Mouse (Mus musculus) left cerebral cortex, adult 9 months (tissue): Measurements from ENCODE around the gene Tmprss12.
"Not testable (repeated sequence)": the region's sequence is repeated elsewhere in the genome, so short reads cannot be mapped to it uniquely, and the experiment has no call there.

Source experiments
- DNase-seq, 2 experiments: peaks; one replicate each; pipeline ENCODE4 v3.0.0; 2022; ENCODE audit warnings: low spot score in 2 of 2

The Tmprss12 gene

GRCm38 (mm10) chr15:100273791-100274308, 6.8 kb upstream of the Tmprss12 start:
- not testable (repeated sequence) for DNase-seq

- no peak for DNase-seq
Observed at GRCm38 (mm10) chr15:100274790-100275559, 5.7 kb upstream of the Tmprss12 start.

GRCm38 (mm10) chr15:100276403-100276802, 4.2 kb upstream of the Tmprss12 start:
- no peak for DNase-seq

GRCm38 (mm10) chr15:100277586-100277985, 3.1 kb upstream of the Tmprss12 start:
- no peak for DNase-seq

GRCm38 (mm10) chr15:100288980-100289379, 8.3 kb downstream of the Tmprss12 start:
- DNase-seq = no peak

- peak in 1 of 2 experiments; percentile 39 for DNase-seq
Observed at GRCm38 (mm10) chr15:100290858-100291257, 10.2 kb downstream of the Tmprss12 start.

- DNase-seq = no peak
Observed at GRCm38 (mm10) chr15:100292326-100292725, 11.7 kb downstream of the Tmprss12 start.

GRCm38 (mm10) chr15:100297856-100298255, 17.2 kb downstream of the Tmprss12 start:
- DNase-seq = no peak

- no peak for DNase-seq
Observed at GRCm38 (mm10) chr15:100300499-100300898, 19.9 kb downstream of the Tmprss12 start.

- no peak for DNase-seq
Observed at GRCm38 (mm10) chr15:100301556-100301955, 20.9 kb downstream of the Tmprss12 start.

- DNase-seq = no peak
Observed at GRCm38 (mm10) chr15:100303428-100304018, 22.9 kb downstream of the Tmprss12 start.

- peak; percentile 53 to 80 for DNase-seq
Observed at GRCm38 (mm10) chr15:100304019-100304991, 23.7 kb downstream of the Tmprss12 start, which contains the start of gene Mettl7a1. Gene Mettl7a1 (plus strand): TSS chr15:100304140.

- no peak for DNase-seq
Observed at GRCm38 (mm10) chr15:100306201-100306600, 25.6 kb downstream of the Tmprss12 start.

GRCm38 (mm10) chr15:100307438-100308096, 26.9 kb downstream of the Tmprss12 start:
- DNase-seq = not testable (repeated sequence)

- no peak for DNase-seq
Observed at GRCm38 (mm10) chr15:100312346-100312745, 31.7 kb downstream of the Tmprss12 start.

- no peak for DNase-seq
Observed at GRCm38 (mm10) chr15:100314448-100315145, 34.0 kb downstream of the Tmprss12 start.

- DNase-seq = not testable (repeated sequence)
Observed at GRCm38 (mm10) chr15:100318014-100318671, 37.5 kb downstream of the Tmprss12 start.

GRCm38 (mm10) chr15:100319884-100320283, 39.2 kb downstream of the Tmprss12 start:
- no peak for DNase-seq

- no peak for DNase-seq
Observed at GRCm38 (mm10) chr15:100320295-100320905, 39.8 kb downstream of the Tmprss12 start.

- no peak for DNase-seq
Observed at GRCm38 (mm10) chr15:100321134-100321533, 40.5 kb downstream of the Tmprss12 start.
